Mouse (Mus musculus) CH12.LX (cell line): ENCODE data around the gene Arhgap1. TPM values are rescaled to one million over a fixed set of nuclear protein-coding genes. Genes with fewer than 3 reads are reported as not detected.

Source experiments
- DNase-seq: peaks from one replicate; pipeline ENCODE4 v3.0.0-alpha.2; 2013; ENCODE audit errors: extremely low read depth
- H3K27ac ChIP-seq: 2 replicates; pipeline ENCODE4 v1.5.1; 2012; ENCODE audit warnings: low read depth, mild to moderate bottlenecking, control low read depth, moderate library complexity; ENCODE audit not compliant: insufficient read depth
- H3K27me3 ChIP-seq: replicated peaks from 2 replicates; pipeline ENCODE3; 2012; ENCODE audit warnings: inconsistent platforms
- H3K36me3 ChIP-seq, 2 experiments: replicated peaks in 1 of 2; 2 replicates each; pipeline versions ENCODE3 to v1.6.1; 2012; ENCODE audit warnings: inconsistent platforms in 1 of 2, low read length in 1 of 2, mild to moderate bottlenecking in 1 of 2, mixed read lengths in 1 of 2, moderate library complexity in 1 of 2; ENCODE audit not compliant: control insufficient read depth in 1 of 2, insufficient read depth in 1 of 2
- H3K4me1 ChIP-seq, 2 experiments: 2 replicates each; pipeline ENCODE4 v1.6.1; 2012; ENCODE audit warnings: inconsistent platforms in 1 of 2, moderate library complexity in 1 of 2; ENCODE audit not compliant: insufficient read depth in 2 of 2, control insufficient read depth in 1 of 2
- H3K4me2 ChIP-seq: 2 replicates; pipeline ENCODE4 v1.6.1; 2012; ENCODE audit warnings: low read depth, mild to moderate bottlenecking, control low read depth; ENCODE audit not compliant: poor library complexity, insufficient read depth, severe bottlenecking
- H3K4me3 ChIP-seq, 3 experiments: fragments of 150-350 bp in 1 of 3; sonication (generic) in 1 of 3; replicated peaks in 1 of 3; 2 replicates each; pipeline versions ENCODE3 to v1.5.1; 2011 to 2012; ENCODE audit warnings: low read depth in 2 of 3, low read length in 2 of 3, mild to moderate bottlenecking in 2 of 3, moderate library complexity in 2 of 3, control low read depth in 1 of 3, improper control_type of control experiment in 1 of 3, inconsistent platforms in 1 of 3, mixed read lengths in 1 of 3; ENCODE audit not compliant: poor library complexity in 1 of 3
- H3K79me2 ChIP-seq: replicated peaks from 2 replicates; pipeline ENCODE4 v1.6.1; 2012; ENCODE audit warnings: mild to moderate bottlenecking, moderate library complexity; ENCODE audit not compliant: control insufficient read depth, poor library complexity, insufficient read depth, severe bottlenecking; ENCODE audit errors: extremely low read depth
- H3K9ac ChIP-seq: 2 replicates; pipeline ENCODE4 v1.6.1; 2012; ENCODE audit warnings: low read depth, mild to moderate bottlenecking, control low read depth, moderate library complexity; ENCODE audit not compliant: insufficient read depth
- H3K9me3 ChIP-seq: replicated peaks from 2 replicates; pipeline ENCODE3; 2012; ENCODE audit warnings: low read length, inconsistent platforms, mixed read lengths
- BHLHE40 ChIP-seq: IDR thresholded peaks from 2 replicates; pipeline ENCODE4 v1.6.1; 2011; ENCODE audit warnings: mild to moderate bottlenecking, low read depth, low read length, improper control_type of control experiment
- CHD2 ChIP-seq: IDR thresholded peaks from 2 replicates; pipeline ENCODE4 v1.6.1; 2011; ENCODE audit warnings: low read length, improper control_type of control experiment
- CTCF ChIP-seq, 2 experiments: IDR thresholded peaks in 1 of 2; conservative IDR thresholded peaks in 1 of 2; 2 replicates each; pipeline ENCODE4 v1.5.1; 2011 to 2012; ENCODE audit warnings: low read depth in 2 of 2, low read length in 2 of 2, improper control_type of control experiment in 1 of 2, inconsistent platforms in 1 of 2, mild to moderate bottlenecking in 1 of 2, moderate library complexity in 1 of 2
- E2F4 ChIP-seq: IDR thresholded peaks from 2 replicates; pipeline ENCODE4 v1.6.1; 2011; ENCODE audit warnings: low read depth, low read length, improper control_type of control experiment; ENCODE audit not compliant: insufficient replicate concordance
- ELF1 ChIP-seq: IDR thresholded peaks from 2 replicates; pipeline ENCODE4 v1.6.1; 2014; ENCODE audit warnings: low read depth, mild to moderate bottlenecking, inconsistent platforms, low read length, improper control_type of control experiment
- ETS1 ChIP-seq: conservative IDR thresholded peaks from 2 replicates; pipeline ENCODE4 v1.6.1; 2012; ENCODE audit warnings: low read depth, mild to moderate bottlenecking, inconsistent platforms, low read length, improper control_type of control experiment, moderate library complexity
- JUN ChIP-seq: IDR thresholded peaks from 2 replicates; pipeline ENCODE4 v1.6.1; 2011; ENCODE audit warnings: low read depth, mild to moderate bottlenecking, low read length, improper control_type of control experiment, moderate library complexity; ENCODE audit not compliant: insufficient read depth
- MAFK ChIP-seq: IDR thresholded peaks from 2 replicates; pipeline ENCODE4 v1.6.1; 2011; ENCODE audit warnings: low read length, improper control_type of control experiment; ENCODE audit not compliant: insufficient replicate concordance
- MAX ChIP-seq: IDR thresholded peaks from 2 replicates; pipeline ENCODE4 v1.6.1; 2011; ENCODE audit warnings: low read length, improper control_type of control experiment
- MAZ ChIP-seq: IDR thresholded peaks from 2 replicates; pipeline ENCODE4 v1.6.1; 2012; ENCODE audit warnings: low read depth, mild to moderate bottlenecking, inconsistent platforms, low read length, improper control_type of control experiment, moderate library complexity
- MXI1 ChIP-seq: IDR thresholded peaks from 2 replicates; pipeline ENCODE4 v1.6.1; 2011; ENCODE audit warnings: mild to moderate bottlenecking, low read depth, low read length, improper control_type of control experiment
- MYC ChIP-seq: IDR thresholded peaks from 2 replicates; pipeline ENCODE4 v1.6.1; 2011; ENCODE audit warnings: low read depth, mild to moderate bottlenecking, improper control_type of control experiment, low read length
- NELFE ChIP-seq: IDR thresholded peaks from 2 replicates; pipeline ENCODE4 v1.6.1; 2011; ENCODE audit warnings: low read depth, low read length, improper control_type of control experiment
- POLR2AphosphoS2 ChIP-seq: IDR thresholded peaks from 2 replicates; pipeline ENCODE4 v1.6.1; 2011; ENCODE audit warnings: low read depth, low read length, improper control_type of control experiment
- RAD21 ChIP-seq: IDR thresholded peaks from 2 replicates; pipeline ENCODE4 v1.6.1; 2011; ENCODE audit warnings: low read depth, mild to moderate bottlenecking, low read length, improper control_type of control experiment, moderate library complexity
- SIN3A ChIP-seq: IDR thresholded peaks from 2 replicates; pipeline ENCODE4 v1.6.1; 2012; ENCODE audit warnings: low read length, improper control_type of control experiment, inconsistent platforms
- SMC3 ChIP-seq: IDR thresholded peaks from 2 replicates; pipeline ENCODE4 v1.6.1; 2011; ENCODE audit warnings: low read depth, low read length, improper control_type of control experiment
- TCF12 ChIP-seq: IDR thresholded peaks from 2 replicates; pipeline ENCODE4 v1.6.1; 2014; ENCODE audit warnings: low read depth, mild to moderate bottlenecking, inconsistent platforms, low read length, improper control_type of control experiment
- UBTF ChIP-seq: IDR thresholded peaks from 2 replicates; pipeline ENCODE4 v1.6.1; 2012; ENCODE audit warnings: low read depth, mild to moderate bottlenecking, inconsistent platforms, low read length, improper control_type of control experiment, moderate library complexity
- ZKSCAN1 ChIP-seq: IDR thresholded peaks from 2 replicates; pipeline ENCODE4 v1.6.1; 2012; ENCODE audit warnings: low read depth, inconsistent platforms, low read length, improper control_type of control experiment, borderline replicate concordance
- ZMIZ1 ChIP-seq: IDR thresholded peaks from 2 replicates; pipeline ENCODE4 v1.6.1; 2012; ENCODE audit warnings: low read depth, mild to moderate bottlenecking, inconsistent platforms, low read length, improper control_type of control experiment
- dilution Hi-C: fragments of 300-500 bp; cut with MboI; formaldehyde crosslinking; loops from 2 replicates; pipeline ENCODE4 v1.14.3; 2020; ENCODE audit warnings: low sequenced_read_pairs; ENCODE audit not compliant: extremely low pct_unique_long_range_greater_than_20kb, extremely low pct_ligation_motif_present
- in situ Hi-C: fragments of 300-500 bp; cut with MboI; formaldehyde crosslinking; loops from 3 replicates; pipeline ENCODE4 v1.14.3; 2019; ENCODE audit warnings: low sequenced_read_pairs, low pct_ligation_motif_present, low pct_unique_long_range_greater_than_20kb, mixed read lengths
- polyA plus RNA-seq: library from polyadenylated mRNA; unstranded; fragments of >175 nt; gene quantifications from 2 replicates; pipeline ENCODE4 v1.2.1, GENCODE M21; 2012; ENCODE audit warnings: low read depth; ENCODE audit not compliant: insufficient read length
- total RNA-seq, 2 experiments: library from RNA; depleted of rRNA; stranded (reverse); fragments of 300-350 nt in 1 of 2; fragments of >200 nt in 1 of 2; gene quantifications; 2 replicates each; pipeline ENCODE4 v1.2.3; 2012 to 2014

Gene Arhgap1
- total and polyA plus RNA-seq, 3 experiments = 15.6 to 35.4 (median 19.7) TPM

- Histone ChIP-seq H3K4me1 (peaks cover 2 to 22% of the 10 kb centered on the region in 2 experiments; a peak in 3 of 4 replicates), H3K27ac (no peak overlapping the region), H3K9me3 (no peaks in the 10 kb centered on the region), H3K36me3 (peaks cover 46 to 63% of the 10 kb centered on the region in 2 experiments), H3K79me2 (peaks cover 26% of the 10 kb centered on the region), H3K4me3 (no peak overlapping the region), H3K4me2 (no peak overlapping the region), H3K27me3 (no peaks in the 10 kb centered on the region), H3K9ac (no peak overlapping the region)
- DNase-seq = peak; percentile 77
- dilution Hi-C loops (no loop called here), in situ Hi-C loops (no loop called here)
- TF ChIP-seq MXI1 = 0 out of 2 replicates have a peak, but pooled peaks have one; percentile 33
- TF ChIP-seq MAX = peak; percentile 67
- TF ChIP-seq CTCF (conservative IDR thresholded peaks at IDR 0.05 in 1 of 2, IDR thresholded peaks at IDR 0.05 in 1 of 2; ENCODE audit: low read depth in 2 of 2, low read length in 2 of 2) = peak; percentile 70 to 72
- TF ChIP-seq MYC = peak; percentile 85
- peak; percentile 45; the same call in 1 of the 2 replicates for TF ChIP-seq SMC3
- no peak for TF ChIP-seq UBTF
- peak; percentile 45 for TF ChIP-seq RAD21
- no peak for TF ChIP-seq E2F4
- TF ChIP-seq MAZ = no peak
Measured at GRCm38 (mm10) chr2:91646733-91647132, 2.9 kb upstream of the Arhgap1 start.

- no peak for DNase-seq
- dilution Hi-C loops = no loop called here
- peak overlapping the region; percentile 93 to 99 (median 95) for H3K4me3 ChIP-seq
- peaks cover 43 to 64% of the 10 kb centered on the region in 2 experiments for H3K36me3 ChIP-seq
- H3K4me2 ChIP-seq = peak overlapping the region; percentile 82
- no peaks in the 10 kb centered on the region for H3K9me3 ChIP-seq
- H3K27ac ChIP-seq = no peak overlapping the region; the same call in 1 of the 2 replicates
- in situ Hi-C loops = no loop called here
- peak overlapping the region; percentile 98 for H3K9ac ChIP-seq
- H3K27me3 ChIP-seq = no peaks in the 10 kb centered on the region
- H3K79me2 ChIP-seq = peaks cover 27% of the 10 kb centered on the region
- peaks cover 2 to 25% of the 10 kb centered on the region in 2 experiments; a peak in 3 of 4 replicates for H3K4me1 ChIP-seq
- no peak for TF ChIP-seq CHD2
- no peak for TF ChIP-seq NELFE
- TF ChIP-seq ETS1 = no peak
- no peak for TF ChIP-seq BHLHE40
- TF ChIP-seq MAFK = no peak
- no peak for TF ChIP-seq JUN
- no peak for TF ChIP-seq TCF12
- TF ChIP-seq E2F4 = no peak
- no peak for TF ChIP-seq ZKSCAN1
- no peak for TF ChIP-seq MAX
- no peak for TF ChIP-seq ZMIZ1
- TF ChIP-seq ELF1 = no peak
- no peak for TF ChIP-seq SIN3A
- TF ChIP-seq POLR2AphosphoS2 = no peak
Measured at GRCm38 (mm10) chr2:91649152-91649551, 508 bp upstream of the Arhgap1 start.
